Mouse (Mus musculus) lung, postnatal 0 days (tissue): ENCODE measurements at regions not wholly inside any gene's neighbourhood (a gene's known extent, or its start where the extent isn't known, plus 50 kb on each side); places are given as distances from the start of the nearest gene placed in this dataset.

Source experiments
- CTCF ChIP-seq: IDR thresholded peaks from 2 replicates; pipeline ENCODE4 v1.5.1; 2016; ENCODE audit warnings: antibody characterized with exemption, mild to moderate bottlenecking
- EP300 ChIP-seq: IDR thresholded peaks from 2 replicates; pipeline ENCODE4 v1.6.1; 2016; ENCODE audit warnings: antibody characterized with exemption, mild to moderate bottlenecking, control low read depth

GRCm38 (mm10) chr17:27349911-27350310, 145.6 kb upstream of the Lemd2 start:
- no peak for TF ChIP-seq CTCF
- no peak for TF ChIP-seq EP300
